Mouse (Mus musculus) spleen, postnatal 36 days (tissue): ENCODE data around the gene Cygb.
"Not testable (repeated sequence)": the region's sequence is repeated elsewhere in the genome, so short reads cannot be mapped to it uniquely, and the experiment has no call there.

Source experiments
- DNase-seq, 2 experiments: peaks; one replicate each; pipeline ENCODE4 v3.0.0; 2022; ENCODE audit warnings: low spot score in 2 of 2, mixed read lengths in 1 of 2

Cygb gene

GRCm38 (mm10) chr11:116674616-116675379, 20.7 kb upstream of the Cygb start:
- no peak for DNase-seq

- no peak for DNase-seq
Measured at GRCm38 (mm10) chr11:116673410-116673809, 19.3 kb upstream of the Cygb start.

GRCm38 (mm10) chr11:116672595-116672994, 18.5 kb upstream of the Cygb start:
- DNase-seq = no peak

GRCm38 (mm10) chr11:116671845-116672434, 17.8 kb upstream of the Cygb start:
- no peak for DNase-seq

GRCm38 (mm10) chr11:116671112-116671844, 17.2 kb upstream of the Cygb start:
- DNase-seq = peak; percentile 96 to 98

- no peak for DNase-seq
Measured at GRCm38 (mm10) chr11:116670386-116670785, 16.3 kb upstream of the Cygb start.

- no peak for DNase-seq
Measured at GRCm38 (mm10) chr11:116669787-116670365, 15.8 kb upstream of the Cygb start.

- no peak for DNase-seq
Measured at GRCm38 (mm10) chr11:116669316-116669715, 15.2 kb upstream of the Cygb start.

GRCm38 (mm10) chr11:116668839-116669238, 14.7 kb upstream of the Cygb start:
- DNase-seq = no peak

GRCm38 (mm10) chr11:116668381-116668825, 14.3 kb upstream of the Cygb start:
- no peak for DNase-seq

GRCm38 (mm10) chr11:116667930-116668329, 13.8 kb upstream of the Cygb start:
- DNase-seq = no peak

- DNase-seq = not testable (repeated sequence)
Measured at GRCm38 (mm10) chr11:116667012-116667411, 12.9 kb upstream of the Cygb start.

GRCm38 (mm10) chr11:116666566-116666965, 12.5 kb upstream of the Cygb start:
- DNase-seq = no peak

- DNase-seq = no peak
Measured at GRCm38 (mm10) chr11:116665289-116665688, 11.2 kb upstream of the Cygb start.

- DNase-seq = no peak
Measured at GRCm38 (mm10) chr11:116661948-116662377, 7.8 kb upstream of the Cygb start.

GRCm38 (mm10) chr11:116661291-116661947, 7.3 kb upstream of the Cygb start:
- DNase-seq = no peak

- DNase-seq = no peak
Measured at GRCm38 (mm10) chr11:116660181-116660580, 6.1 kb upstream of the Cygb start.

- no peak for DNase-seq
Measured at GRCm38 (mm10) chr11:116659027-116659621, 5.0 kb upstream of the Cygb start.

GRCm38 (mm10) chr11:116658238-116658637, 4.1 kb upstream of the Cygb start:
- DNase-seq = no peak

GRCm38 (mm10) chr11:116657311-116658223, 3.5 kb upstream of the Cygb start:
- peak; percentile 76 to 78 for DNase-seq
